Mouse (Mus musculus): ENCODE results near the gene Ppef2. TPM values are rescaled to one million over a fixed set of nuclear protein-coding genes. Genes with fewer than 3 reads are reported as not detected.

The Ppef2 gene
- 0.37 TPM in 1 of 2 replicates, not detected in the other for polyA plus RNA-seq (2012; ENCODE audit: insufficient read depth, low replicate concordance)

GRCm38 (mm10) chr5:92256218-92256617, at the start of gene Ppef2:
Gene Ppef2, minus strand, starts transcription at chr5:92256278.
- H3K36me3 ChIP-seq (replicated peaks; ENCODE audit: low read length), result peaks cover 27% of the 10 kb centered on the region
- TF ChIP-seq GATA1 (IDR thresholded peaks at IDR 0.05; ENCODE audit: borderline replicate concordance, low read length) (no peak), FLI1 (IDR thresholded peaks at IDR 0.05; ENCODE audit: low read length) (no peak)

GRCm38 (mm10) chr5:92304291-92304690, 48.2 kb upstream of the Ppef2 start:
- H3K9me3 ChIP-seq, result no peaks in the 10 kb centered on the region
- no peak for TF ChIP-seq GATA1 (IDR thresholded peaks at IDR 0.05; ENCODE audit: borderline replicate concordance, low read length)
- TF ChIP-seq FLI1 (IDR thresholded peaks at IDR 0.05; ENCODE audit: low read length), result no peak
- peaks cover 30% of the 10 kb centered on the region for H3K4me1 ChIP-seq
- no peaks in the 10 kb centered on the region for H3K27me3 ChIP-seq (replicated peaks)
- peaks cover 83% of the 10 kb centered on the region for H3K36me3 ChIP-seq (replicated peaks; ENCODE audit: low read length)
- no peak overlapping the region for H3K4me3 ChIP-seq (replicated peaks)

More at GRCm38 (mm10) chr5:92256218-92256617, at the start of gene Ppef2:
- peaks cover 70% of the 10 kb centered on the region for H3K4me1 ChIP-seq
- no peak within 1 kb of the TSS for H3K4me3 ChIP-seq (replicated peaks)
- peaks cover 11% of the 10 kb centered on the region for H3K9me3 ChIP-seq
- peaks cover 36% of the 10 kb centered on the region for H3K27me3 ChIP-seq (replicated peaks)

GRCm38 (mm10) chr5:92302149-92302840, 46.2 kb upstream of the Ppef2 start:
- Histone ChIP-seq H3K4me1 (peaks cover 10% of the 10 kb centered on the region), H3K4me3 (replicated peaks) (no peak overlapping the region), H3K9me3 (no peaks in the 10 kb centered on the region), H3K27me3 (replicated peaks) (no peaks in the 10 kb centered on the region), H3K36me3 (replicated peaks; ENCODE audit: low read length) (peaks cover 95% of the 10 kb centered on the region)
- no peak for TF ChIP-seq GATA1 (IDR thresholded peaks at IDR 0.05; ENCODE audit: borderline replicate concordance, low read length)
- no peak for TF ChIP-seq FLI1 (IDR thresholded peaks at IDR 0.05; ENCODE audit: low read length)

GRCm38 (mm10) chr5:92294525-92294924, 38.4 kb upstream of the Ppef2 start:
- TF ChIP-seq FLI1 (IDR thresholded peaks at IDR 0.05; ENCODE audit: low read length) (no peak), GATA1 (IDR thresholded peaks at IDR 0.05; ENCODE audit: borderline replicate concordance, low read length) (no peak)
- no peak overlapping the region for H3K4me3 ChIP-seq (replicated peaks)
- H3K36me3 ChIP-seq (replicated peaks; ENCODE audit: low read length), result peaks cover 93% of the 10 kb centered on the region
- peaks cover 26% of the 10 kb centered on the region for H3K4me1 ChIP-seq
- no peaks in the 10 kb centered on the region for H3K9me3 ChIP-seq
- H3K27me3 ChIP-seq (replicated peaks), result no peaks in the 10 kb centered on the region

- TF ChIP-seq FLI1 (IDR thresholded peaks at IDR 0.05; ENCODE audit: low read length) (no peak), GATA1 (IDR thresholded peaks at IDR 0.05; ENCODE audit: borderline replicate concordance, low read length) (no peak)
- Histone ChIP-seq H3K4me1 (peaks cover 24% of the 10 kb centered on the region), H3K36me3 (replicated peaks; ENCODE audit: low read length) (peaks cover 96% of the 10 kb centered on the region), H3K27me3 (replicated peaks) (no peaks in the 10 kb centered on the region), H3K9me3 (no peaks in the 10 kb centered on the region), H3K4me3 (replicated peaks) (no peak overlapping the region)
These were observed 35.8 kb upstream of the Ppef2 start for GRCm38 (mm10) chr5:92291652-92292414.

- TF ChIP-seq FLI1 (IDR thresholded peaks at IDR 0.05; ENCODE audit: low read length), result no peak
- no peak for TF ChIP-seq GATA1 (IDR thresholded peaks at IDR 0.05; ENCODE audit: borderline replicate concordance, low read length)
- H3K4me3 ChIP-seq (replicated peaks), result no peak overlapping the region
- no peaks in the 10 kb centered on the region for H3K9me3 ChIP-seq
- H3K4me1 ChIP-seq, result peaks cover 20% of the 10 kb centered on the region
- no peaks in the 10 kb centered on the region for H3K27me3 ChIP-seq (replicated peaks)
- peaks cover 89% of the 10 kb centered on the region for H3K36me3 ChIP-seq (replicated peaks; ENCODE audit: low read length)
These were observed 31.8 kb upstream of the Ppef2 start for GRCm38 (mm10) chr5:92287840-92288239.

GRCm38 (mm10) chr5:92283107-92283506, 27.0 kb upstream of the Ppef2 start:
- Histone ChIP-seq H3K4me1 (peaks cover 36% of the 10 kb centered on the region), H3K27me3 (replicated peaks) (no peaks in the 10 kb centered on the region), H3K4me3 (replicated peaks) (no peak overlapping the region), H3K9me3 (no peaks in the 10 kb centered on the region), H3K36me3 (replicated peaks; ENCODE audit: low read length) (peaks cover 42% of the 10 kb centered on the region)
- no peak for TF ChIP-seq FLI1 (IDR thresholded peaks at IDR 0.05; ENCODE audit: low read length)
- no peak for TF ChIP-seq GATA1 (IDR thresholded peaks at IDR 0.05; ENCODE audit: borderline replicate concordance, low read length)

- Histone ChIP-seq H3K4me1 (peaks cover 41% of the 10 kb centered on the region), H3K36me3 (replicated peaks; ENCODE audit: low read length) (peaks cover 37% of the 10 kb centered on the region), H3K4me3 (replicated peaks) (no peak overlapping the region), H3K9me3 (no peaks in the 10 kb centered on the region), H3K27me3 (replicated peaks) (no peaks in the 10 kb centered on the region)
- TF ChIP-seq FLI1 (IDR thresholded peaks at IDR 0.05; ENCODE audit: low read length), result no peak
- no peak for TF ChIP-seq GATA1 (IDR thresholded peaks at IDR 0.05; ENCODE audit: borderline replicate concordance, low read length)
These were observed 26.5 kb upstream of the Ppef2 start for GRCm38 (mm10) chr5:92282571-92282970.

- TF ChIP-seq GATA1 (IDR thresholded peaks at IDR 0.05; ENCODE audit: borderline replicate concordance, low read length) (no peak), FLI1 (IDR thresholded peaks at IDR 0.05; ENCODE audit: low read length) (no peak)
- peaks cover 18% of the 10 kb centered on the region for H3K27me3 ChIP-seq (replicated peaks)
- no peak overlapping the region for H3K4me3 ChIP-seq (replicated peaks)
- H3K4me1 ChIP-seq, result peaks cover 47% of the 10 kb centered on the region
- H3K9me3 ChIP-seq, result no peaks in the 10 kb centered on the region
- H3K36me3 ChIP-seq (replicated peaks; ENCODE audit: low read length), result peaks cover 32% of the 10 kb centered on the region
These were observed 23.0 kb upstream of the Ppef2 start for GRCm38 (mm10) chr5:92278942-92279537.
